Mouse (Mus musculus) stomach, postnatal 0 days (tissue): ENCODE results near the gene Phf19. TPM values are rescaled to one million over a fixed set of nuclear protein-coding genes. Genes with fewer than 3 reads are reported as not detected.

Experiments used
- ATAC-seq: fragments of 200-750 bp; cut with Nextera tagmentation; 2 replicates; pipeline ENCODE4 v1.8.0; 2017; ENCODE audit not compliant: low FRiP score, low TSS enrichment
- DNase-seq: peaks from one replicate; pipeline ENCODE4 v3.0.0-alpha.2; 2016; ENCODE audit warnings: low spot score
- H3K27ac ChIP-seq: fragments of 300-500 bp; sonication (generic); replicated peaks from 2 replicates; pipeline ENCODE4 v1.5.1; 2014; ENCODE audit warnings: mild to moderate bottlenecking, control low read depth
- H3K27me3 ChIP-seq: fragments of 300-500 bp; sonication (generic); 2 replicates; pipeline ENCODE4 v1.6.1; 2014; ENCODE audit warnings: low read length; ENCODE audit not compliant: control insufficient read depth, insufficient read depth
- H3K36me3 ChIP-seq: fragments of 300-500 bp; sonication (generic); 2 replicates; pipeline ENCODE4 v1.6.1; 2014; ENCODE audit warnings: low read length, mixed read lengths; ENCODE audit not compliant: control insufficient read depth, insufficient read depth
- H3K4me1 ChIP-seq: fragments of 300-500 bp; sonication (generic); replicated peaks from 2 replicates; pipeline ENCODE4 v1.6.1; 2014; ENCODE audit warnings: antibody characterized with exemption; ENCODE audit not compliant: control insufficient read depth, insufficient read depth
- H3K4me2 ChIP-seq: fragments of 300-500 bp; sonication (generic); replicated peaks from 2 replicates; pipeline ENCODE4 v1.6.1; 2014; ENCODE audit warnings: low read depth, mild to moderate bottlenecking, control low read depth, moderate library complexity
- H3K4me3 ChIP-seq: fragments of 300-500 bp; sonication (generic); 2 replicates; pipeline ENCODE4 v1.5.1; 2014; ENCODE audit warnings: low read depth, low read length, control low read depth
- H3K9ac ChIP-seq: fragments of 300-500 bp; sonication (generic); 2 replicates; pipeline ENCODE4 v1.6.1; 2014; ENCODE audit warnings: mild to moderate bottlenecking, low read length, control low read depth, mixed read lengths
- H3K9me3 ChIP-seq: fragments of 300-500 bp; sonication (generic); 2 replicates; pipeline ENCODE4 v1.6.1; 2016; ENCODE audit warnings: low read length; ENCODE audit not compliant: control insufficient read depth
- CTCF ChIP-seq: IDR thresholded peaks from 2 replicates; pipeline ENCODE4 v1.5.1; 2016; ENCODE audit warnings: antibody characterized with exemption, low read depth, mild to moderate bottlenecking, moderate library complexity
- EP300 ChIP-seq: optimal IDR thresholded peaks from 2 replicates; pipeline ENCODE3; 2016; ENCODE audit warnings: antibody characterized with exemption
- WGBS: fragments of 180-500 bp; shearing (Covaris S2); extraction: QIAGEN DNeasy Blood & Tissue Kit; methylation state at CpG from one replicate; pipeline ENCODE4 v1.1.7; 2014; 5-methylcytosine and 5-hydroxymethylcytosine counted together
- polyA plus RNA-seq: library from polyadenylated mRNA; unstranded; fragments of >200 nt; fragmentation: Nextera tagmentation; extraction: Ambion mirVana; gene quantifications from 2 replicates; pipeline ENCODE4 v1.2.1, GENCODE M21; 2015

Phf19 gene
- polyA plus RNA-seq, 1 experiment from 2014 or later = 3.5 TPM

DNA sequence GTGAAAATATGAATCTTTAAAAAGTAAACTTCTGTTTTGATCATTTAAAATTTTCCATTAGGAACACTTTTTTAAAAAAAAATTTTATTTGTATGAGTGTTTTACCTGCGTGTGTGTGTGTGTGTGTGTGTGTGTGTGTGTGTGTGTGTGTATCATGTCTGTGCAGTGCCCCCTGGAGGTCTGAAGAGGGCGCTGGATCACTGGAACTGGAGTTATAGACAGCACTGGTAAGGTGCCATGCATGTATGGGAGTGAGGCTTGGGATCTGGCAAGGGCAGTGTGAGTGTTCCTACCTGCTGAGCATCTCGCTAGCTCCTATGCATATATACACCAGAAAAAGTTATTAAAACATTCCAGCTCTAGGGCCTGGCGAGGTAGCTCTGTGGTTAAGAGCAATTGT, 12.1 kb downstream of the Phf19 start:
- Histone ChIP-seq H3K4me2 (no peak overlapping the region), H3K9ac (no peak overlapping the region), H3K4me1 (no peaks in the 10 kb centered on the region; the same call in none of the 2 replicates), H3K4me3 (no peak overlapping the region), H3K27ac (no peak overlapping the region), H3K27me3 (no peaks in the 10 kb centered on the region), H3K9me3 (no peaks in the 10 kb centered on the region), H3K36me3 (peaks cover 6% of the 10 kb centered on the region; the same call in 1 of the 2 replicates)
- TF ChIP-seq CTCF (peak; percentile 20; the same call in 1 of the 2 replicates), EP300 (no peak)
- DNase-seq = no peak
- no peak for ATAC-seq
- WGBS = 78% methylated on average over 4 of the region's 4 CpGs

DNA sequence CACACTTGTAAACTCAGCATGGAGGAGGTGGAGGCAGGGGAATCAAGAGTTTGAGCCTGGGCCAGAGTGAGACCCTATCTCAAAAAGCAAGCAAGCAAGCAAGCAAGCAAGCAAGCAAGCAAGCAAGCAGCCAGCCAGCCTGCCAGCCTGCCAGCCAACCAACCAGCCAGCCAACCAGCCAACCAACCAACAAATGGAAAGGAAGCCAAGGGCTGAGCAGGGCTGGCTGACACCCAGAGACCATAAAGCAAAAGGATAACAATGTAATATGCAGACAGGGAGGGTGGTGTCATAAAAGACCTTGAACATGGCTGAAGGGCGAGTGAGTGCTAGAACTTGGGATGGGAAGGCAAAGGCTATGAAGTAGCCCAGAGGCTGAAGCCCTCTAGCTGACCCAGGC, 13.4 kb downstream of the Phf19 start:
- no peak overlapping the region for H3K4me3 ChIP-seq
- peaks cover 6% of the 10 kb centered on the region; the same call in 1 of the 2 replicates for H3K36me3 ChIP-seq
- H3K4me2 ChIP-seq = no peak overlapping the region
- H3K4me1 ChIP-seq = no peaks in the 10 kb centered on the region; the same call in none of the 2 replicates
- TF ChIP-seq CTCF = no peak
- DNase-seq = no peak
- WGBS = 100% methylated on average over 1 of the region's 1 CpGs
- H3K27ac ChIP-seq = no peak overlapping the region
- no peaks in the 10 kb centered on the region for H3K27me3 ChIP-seq
- no peak overlapping the region for H3K9ac ChIP-seq
- no peaks in the 10 kb centered on the region for H3K9me3 ChIP-seq
- ATAC-seq = no peak

- no peak for TF ChIP-seq EP300
- no peak for TF ChIP-seq CTCF
- no peak for ATAC-seq
Measured at GRCm38 (mm10) chr2:34899682-34900081, 14.1 kb downstream of the Phf19 start.

GRCm38 (mm10) chr2:34897820-34898219, 16.0 kb downstream of the Phf19 start:
- Histone ChIP-seq H3K27me3 (no peaks in the 10 kb centered on the region), H3K27ac (no peak overlapping the region), H3K9ac (no peak overlapping the region), H3K4me2 (no peak overlapping the region), H3K36me3 (peaks cover 6% of the 10 kb centered on the region; the same call in 1 of the 2 replicates), H3K4me1 (no peaks in the 10 kb centered on the region; the same call in 1 of the 2 replicates), H3K9me3 (no peaks in the 10 kb centered on the region), H3K4me3 (no peak overlapping the region)
- ATAC-seq = 0 out of 2 replicates have a peak, but pooled peaks have one; percentile 10
- 23% methylated on average over 10 of the region's 10 CpGs for WGBS
- peak; percentile 45 for DNase-seq
- TF ChIP-seq CTCF (peak; percentile 79), EP300 (no peak)

More at GRCm38 (mm10) chr2:34899682-34900081, 14.1 kb downstream of the Phf19 start:
- Histone ChIP-seq H3K4me3 (no peak overlapping the region), H3K27ac (no peak overlapping the region), H3K9ac (no peak overlapping the region), H3K9me3 (no peaks in the 10 kb centered on the region), H3K36me3 (peaks cover 6% of the 10 kb centered on the region; the same call in 1 of the 2 replicates), H3K4me1 (no peaks in the 10 kb centered on the region; the same call in none of the 2 replicates), H3K4me2 (no peak overlapping the region), H3K27me3 (no peaks in the 10 kb centered on the region)
- no peak for DNase-seq
- WGBS = 85% methylated on average over 11 of the region's 11 CpGs

- no peak overlapping the region for H3K27ac ChIP-seq
- DNase-seq (no peak), ATAC-seq (no peak)
- WGBS = 78% methylated on average over 17 of the region's 17 CpGs
- no peak overlapping the region for H3K4me3 ChIP-seq
- H3K9ac ChIP-seq = no peak overlapping the region
- peaks cover 6% of the 10 kb centered on the region; the same call in 1 of the 2 replicates for H3K36me3 ChIP-seq
- no peaks in the 10 kb centered on the region for H3K9me3 ChIP-seq
- no peaks in the 10 kb centered on the region for H3K27me3 ChIP-seq
- H3K4me2 ChIP-seq = no peak overlapping the region
- no peaks in the 10 kb centered on the region for H3K4me1 ChIP-seq
- TF ChIP-seq EP300 = no peak
- no peak for TF ChIP-seq CTCF
Measured at GRCm38 (mm10) chr2:34896821-34897460, 16.9 kb downstream of the Phf19 start.

DNA sequence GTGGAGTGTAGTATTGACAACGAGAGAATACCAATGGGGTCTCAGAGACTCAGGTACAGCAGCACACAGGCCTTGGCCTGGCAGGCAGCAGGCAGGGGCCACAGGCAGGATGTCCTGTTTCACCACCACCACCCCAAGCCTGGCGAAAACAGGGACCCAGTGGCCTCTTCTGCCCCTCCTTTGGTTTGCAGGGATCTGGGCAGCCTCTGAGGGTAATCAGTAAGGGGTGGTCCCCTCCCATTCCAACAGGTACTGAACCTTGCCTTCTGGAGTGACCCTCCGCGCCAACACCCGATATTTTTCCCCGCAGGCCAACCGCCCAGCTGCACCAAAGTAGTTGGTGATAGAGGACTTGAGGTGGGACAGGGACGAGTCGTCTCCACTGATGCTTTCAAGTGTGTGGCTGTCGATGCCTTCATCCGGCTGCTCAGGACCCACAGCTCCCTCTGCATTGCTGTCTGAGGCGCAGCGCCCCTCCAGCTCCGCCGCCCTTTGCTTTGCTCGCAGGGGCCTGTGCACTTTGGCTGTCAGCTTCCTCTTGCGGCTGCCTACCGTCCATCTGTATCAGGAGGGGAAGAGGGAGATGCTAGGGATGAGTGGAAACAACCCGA, 18.2 kb downstream of the Phf19 start:
- peaks cover 6% of the 10 kb centered on the region; the same call in 1 of the 2 replicates for H3K36me3 ChIP-seq
- ATAC-seq (no peak), DNase-seq (no peak)
- WGBS = 79% methylated on average over 19 of the region's 19 CpGs
- H3K4me3 ChIP-seq = no peak overlapping the region
- no peak overlapping the region for H3K4me2 ChIP-seq
- no peaks in the 10 kb centered on the region for H3K27me3 ChIP-seq
- no peaks in the 10 kb centered on the region for H3K4me1 ChIP-seq
- H3K27ac ChIP-seq = no peak overlapping the region
- TF ChIP-seq EP300 (no peak), CTCF (no peak)
- H3K9ac ChIP-seq = no peak overlapping the region
- H3K9me3 ChIP-seq = no peaks in the 10 kb centered on the region
